Mouse (Mus musculus) heart, adult 2 months (tissue): ENCODE results near the gene Ccdc157. TPM values are rescaled to one million over a fixed set of nuclear protein-coding genes. Genes with fewer than 3 reads are reported as not detected.

Experiments used
- DNase-seq, 2 experiments: peaks; one replicate each; pipeline ENCODE4 v3.0.0; 2021
- H3K27ac ChIP-seq: fragments of 200-600 bp; 2 replicates; pipeline ENCODE4 v1.8.1; 2022
- H3K27me3 ChIP-seq: fragments of 200-500 bp; 2 replicates; pipeline ENCODE4 v1.6.1; 2012; ENCODE audit warnings: mild to moderate bottlenecking, low read length, inconsistent platforms, mixed read lengths; ENCODE audit not compliant: control insufficient read depth, insufficient read depth
- H3K36me3 ChIP-seq: fragments of 200-500 bp; 2 replicates; pipeline ENCODE4 v1.6.1; 2012; ENCODE audit warnings: low read length, inconsistent platforms; ENCODE audit not compliant: control insufficient read depth, insufficient read depth
- H3K4me1 ChIP-seq: fragments of 200-500 bp; 2 replicates; pipeline ENCODE4 v1.6.1; 2011; ENCODE audit warnings: low read length; ENCODE audit not compliant: control insufficient read depth, insufficient read depth
- H3K4me3 ChIP-seq: fragments of 200-600 bp; 2 replicates; pipeline ENCODE4 v1.8.1; 2022
- H3K79me2 ChIP-seq: fragments of 200-500 bp; replicated peaks from 2 replicates; pipeline ENCODE4 v1.6.1; 2012; ENCODE audit warnings: mild to moderate bottlenecking, inconsistent platforms, low read length, moderate library complexity, mixed read lengths; ENCODE audit not compliant: control insufficient read depth, insufficient read depth
- H3K9ac ChIP-seq: fragments of 200-500 bp; 2 replicates; pipeline ENCODE4 v1.6.1; 2012; ENCODE audit warnings: low read depth, mild to moderate bottlenecking, control low read depth, inconsistent platforms, low read length, mixed read lengths
- CTCF ChIP-seq: fragments of 200-600 bp; IDR thresholded peaks from 2 replicates; pipeline ENCODE4 v1.8.1; 2022; ENCODE audit warnings: antibody characterized with exemption, mild to moderate bottlenecking, moderate library complexity
- EP300 ChIP-seq: fragments of 200-500 bp; IDR thresholded peaks from 2 replicates; pipeline ENCODE4 v1.6.1; 2011; ENCODE audit warnings: low read depth, low read length, control low read depth; ENCODE audit not compliant: insufficient read depth
- POLR2A ChIP-seq: fragments of 200-500 bp; IDR thresholded peaks from 2 replicates; pipeline ENCODE4 v1.6.1; 2011; ENCODE audit warnings: mild to moderate bottlenecking, low read depth, low read length, control low read depth; ENCODE audit not compliant: insufficient read depth
- WGBS: fragments of 180-500 bp; shearing (Covaris S2); methylation state at CpG from one replicate; pipeline ENCODE4 v1.1.7; 2018; 5-methylcytosine and 5-hydroxymethylcytosine counted together
- intact Hi-C: fragments of 180-260 bp; cut with DNase I; formaldehyde crosslinking; loops from one replicate; pipeline ENCODE4 v1.15.1; 2025
- polyA plus RNA-seq: library from polyadenylated mRNA; depleted of rRNA; stranded (reverse); fragments of >200 nt; gene quantifications from 2 replicates; pipeline ENCODE4 v1.2.3, GENCODE M21; 2012
- total RNA-seq, 2 experiments: library from RNA; stranded (reverse); gene quantifications; 2 replicates each; pipeline ENCODE4 v1.2.3; 2021

The Ccdc157 gene
- total and polyA plus RNA-seq, 3 experiments = 4.5 to 6.7 (median 4.6) TPM

GRCm38 (mm10) chr11:4155641-4156040 is 4.5 kb downstream of the Ccdc157 start:
- H3K27me3 ChIP-seq = no peaks in the 10 kb centered on the region
- 52% methylated on average over 5 of the region's 5 CpGs for WGBS
- no peaks in the 10 kb centered on the region for H3K79me2 ChIP-seq
- no peak for TF ChIP-seq POLR2A
- TF ChIP-seq CTCF = no peak
- DNase-seq = no peak
- H3K4me1 ChIP-seq = peaks cover 2% of the 10 kb centered on the region; the same call in 1 of the 2 replicates
- no peak overlapping the region for H3K27ac ChIP-seq
- H3K9ac ChIP-seq = no peak overlapping the region
- no peak overlapping the region for H3K4me3 ChIP-seq
- intact Hi-C loops = no loop called here
- no peaks in the 10 kb centered on the region for H3K36me3 ChIP-seq

GRCm38 (mm10) chr11:4153694-4154093 is 6.4 kb downstream of the Ccdc157 start:
- Histone ChIP-seq H3K27me3 (no peaks in the 10 kb centered on the region), H3K9ac (no peak overlapping the region), H3K4me3 (no peak overlapping the region), H3K27ac (no peak overlapping the region), H3K79me2 (no peaks in the 10 kb centered on the region), H3K4me1 (no peaks in the 10 kb centered on the region), H3K36me3 (no peaks in the 10 kb centered on the region)
- TF ChIP-seq EP300 = no peak
- TF ChIP-seq CTCF = no peak
- no peak for TF ChIP-seq POLR2A
- no peak for DNase-seq
- WGBS = 80% methylated on average over 7 of the region's 7 CpGs
- intact Hi-C loops = no loop called here

- H3K27ac ChIP-seq = no peak overlapping the region
- H3K4me1 ChIP-seq = peaks cover 4% of the 10 kb centered on the region
- DNase-seq = no peak
- no peaks in the 10 kb centered on the region for H3K27me3 ChIP-seq
- no peaks in the 10 kb centered on the region for H3K36me3 ChIP-seq
- WGBS = 93% methylated on average over 6 of the region's 6 CpGs
- no peak for TF ChIP-seq EP300
- no peak for TF ChIP-seq CTCF
- no peak for TF ChIP-seq POLR2A
- intact Hi-C loops = no loop called here
- H3K79me2 ChIP-seq = no peaks in the 10 kb centered on the region
- no peak overlapping the region for H3K4me3 ChIP-seq
- H3K9ac ChIP-seq = no peak overlapping the region
Observed at GRCm38 (mm10) chr11:4149886-4150285, 10.2 kb downstream of the Ccdc157 start.

DNA sequence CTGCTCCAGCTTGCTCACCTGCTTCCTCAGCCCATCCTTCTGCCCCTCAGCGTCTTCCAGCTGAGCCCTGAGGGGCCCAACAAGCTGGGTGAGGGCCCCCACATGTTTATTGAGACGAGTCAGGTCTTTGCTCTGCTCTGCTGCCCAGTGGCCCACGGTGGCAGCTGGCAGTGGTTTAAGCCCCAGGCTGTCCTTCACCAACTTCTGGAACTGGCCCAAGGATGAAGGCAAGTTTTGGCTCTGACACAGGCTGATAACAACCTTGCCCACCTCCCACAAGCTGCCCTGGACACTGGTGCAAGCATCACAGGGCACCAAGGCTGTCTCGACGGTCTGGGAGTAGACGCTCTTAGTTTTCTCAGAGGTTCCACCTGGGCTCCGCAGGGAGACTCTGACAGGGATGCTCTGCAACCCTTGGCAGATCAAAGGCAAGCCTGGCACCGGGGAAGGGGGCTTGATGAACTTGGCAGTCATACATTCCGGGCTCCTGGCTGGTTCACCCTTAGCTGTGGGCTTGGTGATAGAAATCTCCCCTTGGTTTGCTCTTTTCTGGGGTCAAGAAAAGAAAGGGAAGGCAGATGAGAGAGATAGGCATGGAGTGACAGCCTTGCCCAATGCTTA is 11.4 kb downstream of the Ccdc157 start:
- Histone ChIP-seq H3K4me1 (peaks cover 4% of the 10 kb centered on the region), H3K4me3 (no peak overlapping the region), H3K27me3 (no peaks in the 10 kb centered on the region), H3K9ac (no peak overlapping the region), H3K27ac (peak overlapping the region; percentile 58), H3K36me3 (no peaks in the 10 kb centered on the region), H3K79me2 (no peaks in the 10 kb centered on the region)
- 81% methylated on average over 9 of the region's 9 CpGs for WGBS
- DNase-seq = no peak
- no peak for TF ChIP-seq POLR2A
- TF ChIP-seq EP300 = no peak
- TF ChIP-seq CTCF = no peak
- intact Hi-C loops = no loop called here

DNA sequence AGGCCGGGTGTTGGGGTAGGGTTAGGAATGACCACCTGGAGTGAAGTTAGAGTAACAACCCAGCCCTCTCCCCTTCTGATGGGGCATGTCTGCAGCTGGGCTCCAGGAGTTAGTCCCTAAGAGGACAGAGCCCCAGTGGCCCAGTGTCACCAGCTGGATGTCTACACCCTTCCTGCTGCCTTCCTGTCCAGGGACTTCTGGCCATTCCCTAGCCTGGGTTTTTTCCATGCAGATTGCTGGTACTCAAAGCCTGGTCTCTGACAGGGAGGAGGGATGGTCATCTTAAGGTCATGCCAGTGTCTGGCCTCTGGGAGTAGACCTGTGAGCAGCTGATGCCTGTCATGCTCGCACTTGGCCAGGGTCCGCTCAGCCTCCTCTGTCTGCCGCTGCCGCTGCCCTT is 12.0 kb downstream of the Ccdc157 start:
- H3K27ac ChIP-seq = peak overlapping the region; percentile 58
- H3K79me2 ChIP-seq = no peaks in the 10 kb centered on the region
- H3K36me3 ChIP-seq = no peaks in the 10 kb centered on the region
- 63% methylated on average over 5 of the region's 5 CpGs for WGBS
- DNase-seq = peak; percentile 47 to 50
- no peak overlapping the region for H3K4me3 ChIP-seq
- H3K9ac ChIP-seq = no peak overlapping the region
- 0 out of 2 replicates have a peak, but pooled peaks have one; percentile 37 for TF ChIP-seq POLR2A
- peak; percentile 46; the same call in 1 of the 2 replicates for TF ChIP-seq EP300
- TF ChIP-seq CTCF = no peak
- no peaks in the 10 kb centered on the region for H3K27me3 ChIP-seq
- peaks cover 4% of the 10 kb centered on the region for H3K4me1 ChIP-seq
- intact Hi-C loops = no loop called here

DNA sequence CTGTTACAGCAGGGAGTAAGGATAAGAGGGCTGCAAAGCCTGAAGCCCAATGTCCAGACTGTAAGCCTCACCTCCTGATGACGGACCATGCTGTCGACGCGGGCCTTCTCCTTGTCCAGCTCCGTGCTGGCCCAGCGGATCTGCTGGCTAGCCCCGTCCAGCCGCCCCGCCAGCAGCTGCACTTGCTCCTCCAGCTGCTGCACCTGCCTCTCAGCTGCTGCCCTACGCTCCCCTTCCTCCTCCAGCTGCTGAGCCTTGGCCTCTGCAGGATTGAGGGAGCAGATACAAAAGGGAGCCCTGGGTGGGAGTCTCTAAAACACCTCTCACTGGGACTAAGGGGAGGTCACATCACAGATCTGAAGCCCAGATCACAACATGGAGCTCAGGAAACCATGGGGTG is 13.0 kb downstream of the Ccdc157 start:
- H3K9ac ChIP-seq = no peak overlapping the region
- DNase-seq = no peak
- 78% methylated on average over 10 of the region's 10 CpGs for WGBS
- no peaks in the 10 kb centered on the region for H3K79me2 ChIP-seq
- H3K27me3 ChIP-seq = no peaks in the 10 kb centered on the region
- H3K27ac ChIP-seq = no peak overlapping the region
- H3K4me1 ChIP-seq = peaks cover 4% of the 10 kb centered on the region
- TF ChIP-seq POLR2A (no peak), CTCF (no peak), EP300 (no peak)
- intact Hi-C loops = no loop called here
- no peak overlapping the region for H3K4me3 ChIP-seq
- H3K36me3 ChIP-seq = no peaks in the 10 kb centered on the region; the same call in 1 of the 2 replicates
